Mouse (Mus musculus) lung, postnatal 0 days (tissue): ENCODE measurements around the gene Bnip3.

Source experiments
- CTCF ChIP-seq: IDR thresholded peaks from 2 replicates; pipeline ENCODE4 v1.5.1; 2016; ENCODE audit warnings: antibody characterized with exemption, mild to moderate bottlenecking
- EP300 ChIP-seq: IDR thresholded peaks from 2 replicates; pipeline ENCODE4 v1.6.1; 2016; ENCODE audit warnings: antibody characterized with exemption, mild to moderate bottlenecking, control low read depth

- TF ChIP-seq CTCF = no peak
- no peak for TF ChIP-seq EP300
Measured at GRCm38 (mm10) chr7:138854201-138854600, 55.1 kb downstream of the Bnip3 start.
